Mouse (Mus musculus) left cerebral cortex, postnatal 25 days (tissue): Measurements from ENCODE around the gene Zfp940. TPM values are rescaled to one million over a fixed set of nuclear protein-coding genes. Genes with fewer than 3 reads are reported as not detected.
"Not testable (repeated sequence)": the region's sequence is repeated elsewhere in the genome, so short reads cannot be mapped to it uniquely, and the experiment has no call there.

Experiments used
- DNase-seq, 2 experiments: peaks; one replicate each; pipeline ENCODE4 v3.0.0; 2022; ENCODE audit warnings: low spot score in 2 of 2, mixed read lengths in 1 of 2
- intact Hi-C: fragments of 180-260 bp; cut with DNase I; formaldehyde crosslinking; loops from one replicate; pipeline ENCODE4 v1.15.1; 2025
- total RNA-seq, 2 experiments: library from RNA; stranded (reverse); gene quantifications; 2 replicates each; pipeline ENCODE4 v1.2.3; 2021

Gene Zfp940
- total RNA-seq: 10 to 100 TPM; 18.6 to 25.6 TPM

DNA sequence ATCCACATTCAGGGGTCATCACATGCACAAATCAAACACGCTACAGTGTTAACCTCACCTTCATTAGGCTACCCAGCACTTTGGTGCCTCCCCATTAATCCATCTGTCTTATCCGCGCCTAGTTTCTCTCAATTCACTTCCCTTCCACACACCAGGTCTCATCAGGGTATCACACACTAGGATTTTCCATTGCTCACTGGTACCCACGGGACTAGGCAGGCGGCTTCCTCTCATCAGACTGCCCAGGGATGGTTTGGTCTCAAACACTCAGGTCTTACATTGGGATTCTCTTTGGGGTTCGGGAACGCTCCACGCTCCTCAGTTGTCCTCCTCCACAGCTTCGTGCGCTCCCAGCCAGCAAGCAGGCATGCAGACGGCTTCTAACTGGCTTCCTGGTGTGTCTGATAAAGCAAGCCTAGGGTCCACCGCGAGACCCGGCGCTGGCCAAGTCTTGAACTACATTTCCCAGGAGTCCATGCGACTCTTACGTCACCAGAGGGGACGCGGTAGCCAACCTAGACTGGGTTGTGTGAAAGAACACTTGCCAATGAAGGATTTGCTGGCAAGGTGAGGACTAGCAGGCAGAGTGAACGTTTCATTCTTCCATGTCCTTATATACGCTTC, at the start of gene Zfp940:
TSS of gene Zfp940 (minus strand) at position 451 of the 624 bp plus-strand sequence.
- intact Hi-C loops: no loop called here
- peak; percentile 90 to 96 for DNase-seq

DNA sequence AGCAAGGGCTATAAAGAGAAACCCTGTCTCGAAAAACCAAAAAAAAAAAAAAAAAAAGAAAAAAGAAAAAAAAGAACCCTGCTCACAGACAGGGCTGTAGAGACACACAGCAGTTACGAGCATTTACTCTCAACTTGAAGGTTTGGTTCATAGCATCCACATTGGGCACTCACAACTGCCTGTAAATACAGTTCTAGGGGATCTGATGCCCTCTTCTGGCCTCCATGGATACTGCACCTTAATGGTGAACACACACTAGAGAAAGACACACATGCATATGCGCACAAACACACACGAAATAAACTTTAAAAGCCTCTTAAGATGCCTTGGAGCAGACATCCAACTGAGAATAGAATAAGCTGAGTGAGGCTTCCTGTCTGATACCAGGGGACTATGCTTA, 44.9 kb upstream of the Zfp940 start:
- intact Hi-C loops: no loop called here
- no peak for DNase-seq

DNA sequence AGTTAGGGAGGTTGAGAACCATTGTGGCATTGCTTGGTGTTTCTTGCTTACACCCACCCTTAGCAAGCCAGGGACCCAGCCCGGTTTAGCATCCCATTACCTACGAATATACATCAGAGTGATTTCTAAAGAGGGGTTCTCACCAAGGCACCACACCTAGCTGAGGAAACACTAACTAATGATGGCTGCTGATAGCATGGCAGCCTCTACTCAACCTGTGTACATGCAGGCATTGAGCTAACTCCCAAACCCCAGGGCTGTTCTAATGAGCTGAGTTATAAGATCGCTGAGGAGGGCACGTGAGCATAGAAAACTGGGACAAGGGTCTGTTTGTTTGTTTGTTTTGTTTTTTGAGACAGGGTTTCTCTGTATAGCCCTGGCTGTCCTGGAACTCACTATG, 39.3 kb upstream of the Zfp940 start:
- DNase-seq: no peak
- intact Hi-C loops: no loop called here

DNA sequence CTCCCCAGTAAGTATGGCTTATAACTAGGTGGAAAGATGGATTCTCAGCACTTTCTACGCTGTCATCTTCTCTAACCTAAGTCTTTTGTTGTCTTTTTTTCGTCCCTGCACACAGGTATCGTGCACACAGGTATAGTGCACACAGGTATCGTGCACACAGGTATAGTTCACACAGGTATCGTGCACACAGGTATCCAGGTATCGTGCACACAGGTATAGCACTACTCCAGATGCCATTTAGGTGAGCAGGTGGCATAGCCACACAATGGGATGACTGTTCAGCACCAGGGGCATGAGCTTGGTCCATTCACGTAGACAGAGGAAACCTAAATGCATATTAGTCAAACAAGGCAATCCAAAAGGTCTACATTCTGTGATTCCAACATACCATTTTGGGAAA, 37.0 kb upstream of the Zfp940 start:
- intact Hi-C loops: no loop called here
- DNase-seq: no peak

DNA sequence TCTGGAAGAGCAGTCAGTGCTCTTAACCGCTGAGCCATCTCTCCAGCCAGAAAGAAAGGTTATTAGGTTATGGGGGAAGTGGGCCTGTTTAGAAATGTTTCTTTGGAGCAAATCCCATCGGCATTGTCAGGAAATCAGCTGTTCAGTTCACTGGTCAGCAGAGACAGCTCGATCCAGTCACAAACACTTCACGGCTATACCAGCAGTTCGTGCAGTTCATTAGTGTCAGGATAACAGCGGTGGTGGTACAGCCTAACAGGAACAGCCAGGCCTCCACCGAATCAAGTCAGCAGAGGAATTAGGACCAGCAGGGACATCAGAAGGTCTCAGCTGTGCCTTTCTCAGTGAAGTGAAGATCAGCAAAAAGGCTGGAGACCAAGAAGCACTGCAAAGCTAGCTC, 27.4 kb upstream of the Zfp940 start:
- no peak for DNase-seq
- intact Hi-C loops: no loop called here

DNA sequence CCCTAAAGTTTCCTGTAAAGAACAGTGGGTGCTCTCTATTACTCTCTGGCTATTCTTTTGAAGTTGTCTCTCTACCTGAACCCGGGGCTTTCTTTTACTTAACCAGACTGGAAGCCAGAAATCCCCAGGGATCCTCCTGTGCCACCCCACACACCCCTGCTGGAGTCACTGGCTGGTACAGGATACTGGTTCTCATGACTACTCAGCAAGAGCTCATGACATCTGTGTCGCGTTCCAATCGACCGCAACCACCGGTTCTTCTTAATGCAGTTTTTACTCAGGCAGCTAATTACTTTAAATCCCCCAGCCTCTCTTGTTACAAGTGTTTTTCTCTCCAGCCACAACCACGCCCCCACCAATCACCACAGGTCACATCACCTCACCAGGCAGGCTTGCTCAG, 26.6 kb upstream of the Zfp940 start:
- intact Hi-C loops: no loop called here
- no peak for DNase-seq

DNA sequence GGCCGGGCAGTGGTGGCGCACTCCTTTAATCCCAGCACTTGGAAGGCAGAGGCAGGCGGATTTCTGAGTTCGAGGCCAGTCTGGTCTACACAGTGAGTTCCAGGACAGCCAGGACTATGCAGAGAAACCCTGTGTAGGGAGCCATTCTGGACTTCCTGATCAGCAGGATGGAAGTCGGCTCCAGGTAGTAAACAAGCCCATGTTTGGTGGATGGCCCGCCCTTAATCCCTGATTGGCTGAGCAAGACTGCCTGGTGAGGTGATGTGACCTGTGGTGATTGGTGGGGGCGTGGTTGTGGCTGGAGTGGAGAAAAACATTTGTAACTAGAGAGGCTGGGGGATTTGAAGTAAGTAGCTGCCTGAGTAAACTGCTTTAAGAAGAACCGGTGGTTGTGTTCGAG, 24.1 kb upstream of the Zfp940 start:
- intact Hi-C loops, DNase-seq: not testable (repeated sequence)

DNA sequence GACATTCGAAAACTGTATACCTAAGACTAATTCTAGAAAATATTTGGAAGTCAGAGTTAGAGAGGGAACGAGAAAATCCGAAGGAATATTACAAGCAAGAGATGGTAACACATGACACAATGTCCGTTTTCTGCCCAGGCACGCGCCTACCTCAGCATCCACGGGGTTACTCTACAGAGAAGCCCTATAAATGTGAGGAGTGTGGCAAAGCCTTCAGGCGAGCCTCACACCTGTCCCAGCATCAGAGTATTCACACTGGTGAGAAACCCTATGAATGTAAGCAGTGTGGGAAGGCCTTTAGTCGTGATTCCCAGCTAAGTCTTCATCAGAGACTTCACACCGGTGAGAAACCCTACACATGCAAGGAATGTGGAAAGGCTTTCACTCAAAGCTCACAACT, 20.8 kb upstream of the Zfp940 start:
- DNase-seq: no peak
- intact Hi-C loops: no loop called here

DNA sequence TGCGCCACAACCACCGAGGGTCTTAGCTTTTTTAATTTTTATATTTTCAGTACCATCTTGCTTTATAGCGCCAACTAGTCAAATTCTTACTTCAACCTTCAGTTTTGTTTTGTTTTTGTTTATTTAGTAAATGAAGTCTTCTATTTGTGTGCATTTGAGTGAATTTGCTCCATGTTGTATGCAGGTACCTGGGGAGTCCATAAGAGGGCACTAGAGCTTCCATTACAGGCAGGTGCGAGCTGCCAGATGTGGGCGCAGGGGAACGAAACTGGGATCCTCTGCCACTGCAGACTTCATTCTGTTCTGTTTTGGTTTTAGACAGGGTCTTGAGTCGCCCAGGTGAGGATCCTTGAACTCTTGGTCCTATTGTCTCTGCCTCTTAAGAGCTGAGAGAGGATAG, 8.2 kb upstream of the Zfp940 start:
- intact Hi-C loops: no loop called here
- no peak for DNase-seq

DNA sequence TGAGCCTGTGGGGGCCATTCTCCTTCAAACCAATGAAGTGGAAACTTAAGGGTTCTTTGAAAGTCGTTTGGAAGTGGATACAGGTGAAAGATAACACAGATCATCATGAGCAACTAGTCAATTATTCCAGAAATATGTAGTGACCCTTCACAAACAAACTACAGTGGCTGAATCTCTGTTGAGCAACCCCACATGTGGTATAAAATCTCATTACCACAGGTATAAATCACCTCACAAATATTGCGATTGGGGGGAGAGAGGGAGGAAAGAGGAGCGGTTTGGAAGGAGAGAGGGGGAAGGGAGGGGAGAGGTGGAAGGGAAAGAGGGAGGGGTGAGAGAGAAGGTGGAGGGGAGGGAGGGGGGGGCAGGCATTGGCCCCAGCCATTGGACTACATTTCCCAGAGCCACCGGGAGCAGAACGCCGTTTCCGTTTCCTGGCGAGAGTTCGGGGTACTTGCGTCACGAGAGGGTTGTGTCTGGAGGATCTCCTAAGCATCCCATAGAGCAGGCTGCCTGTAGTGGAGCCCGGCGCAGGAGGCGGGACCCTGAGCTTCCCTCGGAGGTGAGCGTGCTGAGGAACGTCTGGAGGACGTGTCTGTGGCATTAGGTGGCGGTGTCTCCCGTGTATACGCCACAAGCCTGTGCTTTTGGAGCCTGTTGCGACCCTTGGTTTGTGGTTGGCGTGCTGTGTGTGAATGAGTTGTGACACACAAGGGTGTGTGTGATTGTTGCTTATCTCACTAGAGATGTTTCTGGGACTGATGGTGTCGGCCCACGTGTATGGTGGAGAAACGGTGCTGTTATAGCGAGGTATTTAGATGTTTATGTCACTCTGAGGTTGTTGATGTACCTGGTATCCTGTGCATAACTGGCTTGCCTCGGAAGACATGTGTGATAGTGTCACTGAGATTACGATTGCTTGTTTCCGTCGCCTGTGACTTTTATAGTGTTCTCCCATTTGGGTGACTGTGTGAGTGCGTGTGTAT, 6.4 kb upstream of the Zfp940 start, which contains the start of gene Zfp420:
TSS of gene Zfp420 (plus strand) at position 448 of the 986 bp plus-strand sequence.
- intact Hi-C loops: loop anchor here (5.0 kb wide), 1 partner anchor 47 kb away; the partner anchor contains the start of genes Zfp27 and Zfp383
- peak; percentile 88 to 97 for DNase-seq

DNA sequence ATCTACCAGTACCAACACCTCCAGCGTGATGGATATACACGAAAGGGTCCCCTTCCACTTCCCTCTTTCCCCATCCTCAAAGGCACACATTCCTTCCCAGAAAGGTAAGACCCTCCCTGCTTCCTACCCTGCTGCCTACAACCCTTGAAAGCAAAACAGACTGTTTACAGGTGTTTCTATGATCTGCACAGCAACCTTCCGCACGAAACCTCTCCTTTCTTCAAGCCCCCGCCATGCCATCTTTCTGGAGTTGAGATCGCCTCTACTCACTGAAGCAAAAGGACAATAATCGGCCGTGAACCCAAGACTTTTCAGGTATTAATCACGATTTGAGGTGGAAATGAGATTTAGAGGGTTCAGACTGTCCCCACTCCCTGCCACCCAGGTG, 644 bp downstream of the Zfp940 start:
- no peak for DNase-seq
- intact Hi-C loops: no loop called here

DNA sequence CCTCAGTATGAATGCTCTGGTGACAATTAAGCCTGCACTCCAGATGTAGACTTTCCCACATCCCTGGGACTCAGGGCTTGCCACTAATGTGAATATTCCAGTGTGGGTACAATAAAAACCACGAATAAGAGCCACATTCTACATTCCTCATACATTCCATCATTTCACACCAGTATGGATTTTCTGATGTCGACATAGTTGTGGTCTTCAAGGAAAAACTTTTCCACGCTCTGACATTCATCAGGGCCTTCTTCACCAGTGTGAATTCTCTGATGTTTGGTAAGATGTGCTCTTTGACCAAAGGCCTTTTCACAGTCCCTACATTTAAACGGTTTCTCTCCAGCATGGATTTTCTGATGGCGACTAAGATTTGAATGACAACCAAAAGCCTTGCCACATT, 8.9 kb downstream of the Zfp940 start:
- intact Hi-C loops: no loop called here
- no peak for DNase-seq

DNA sequence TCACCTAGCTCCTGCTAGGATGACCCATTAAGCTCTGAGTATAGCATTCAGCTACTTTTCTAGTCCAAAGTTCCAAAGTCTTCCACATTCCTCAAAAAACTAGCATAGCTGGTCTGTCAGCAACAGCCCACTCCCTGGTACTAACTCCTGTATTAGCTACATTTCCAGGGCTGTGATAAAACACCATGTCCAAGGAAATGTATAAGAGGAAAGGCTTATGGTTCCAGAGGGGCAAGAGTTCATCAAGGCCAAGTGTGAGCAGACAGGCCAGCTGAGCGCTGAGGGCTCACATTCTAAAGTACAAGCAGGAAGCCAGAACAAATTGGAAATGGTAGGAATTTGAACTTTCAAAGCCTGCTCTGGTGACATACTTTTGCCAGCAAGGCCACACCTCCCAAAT, 11.4 kb downstream of the Zfp940 start:
- intact Hi-C loops: no loop called here
- DNase-seq: no peak

DNA sequence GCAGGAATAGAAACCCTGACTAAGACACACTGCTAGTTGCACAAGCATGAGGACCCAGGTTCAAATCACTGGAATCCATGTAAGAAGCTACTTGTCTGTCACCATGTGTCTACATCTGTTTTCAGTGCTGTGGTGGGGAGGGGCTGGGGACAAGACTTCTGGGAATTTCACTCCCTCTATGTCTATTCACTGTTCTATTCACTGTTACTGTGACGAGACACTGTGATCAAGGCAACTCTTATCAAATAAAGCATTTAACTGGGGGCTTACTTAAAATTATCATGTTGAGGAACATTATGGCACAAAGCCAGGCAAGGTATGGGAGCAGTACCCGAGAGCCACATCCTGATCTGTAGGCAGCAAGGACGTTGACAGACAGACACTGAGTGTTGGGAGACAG, 14.2 kb downstream of the Zfp940 start:
- no peak for DNase-seq
- intact Hi-C loops: no loop called here

DNA sequence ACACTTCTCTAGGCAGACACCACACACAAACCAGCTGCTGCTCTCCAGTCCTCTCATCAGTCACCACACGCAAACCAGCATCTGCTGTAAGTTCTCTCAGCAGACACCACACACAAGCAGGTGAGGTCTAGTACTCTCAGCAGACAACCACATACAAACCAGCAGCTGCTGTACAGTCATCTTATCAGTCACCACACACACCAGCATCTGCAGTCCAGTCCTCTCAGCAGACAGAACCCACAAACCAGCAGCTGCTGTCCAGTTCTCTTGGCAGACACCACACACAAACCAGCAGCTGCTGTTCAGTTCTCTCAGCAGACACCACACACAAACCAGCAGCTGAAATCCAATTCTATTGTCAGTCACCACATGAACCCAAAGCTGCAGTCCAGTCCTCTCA, 16.7 kb downstream of the Zfp940 start:
- DNase-seq: no peak
- intact Hi-C loops: no loop called here

DNA sequence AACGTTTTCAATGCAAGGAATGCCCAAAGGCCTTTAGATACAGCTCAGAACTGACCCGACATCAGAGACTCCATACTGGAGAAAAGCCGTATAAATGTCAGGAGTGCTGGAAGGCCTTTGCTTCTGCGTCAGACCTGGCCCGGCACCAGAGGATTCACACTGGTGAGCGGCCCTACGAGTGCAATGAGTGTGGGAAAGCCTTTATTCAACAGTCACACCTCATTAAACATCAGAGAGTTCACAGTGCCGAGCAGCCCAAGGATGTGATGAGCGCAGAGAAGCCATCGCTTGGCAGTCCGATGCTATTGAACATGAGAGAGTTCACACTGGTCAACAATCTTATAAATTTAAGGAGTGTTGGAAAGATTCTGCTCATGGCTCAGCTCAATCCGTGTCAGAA, 23.7 kb downstream of the Zfp940 start:
- intact Hi-C loops: no loop called here
- DNase-seq: no peak

DNA sequence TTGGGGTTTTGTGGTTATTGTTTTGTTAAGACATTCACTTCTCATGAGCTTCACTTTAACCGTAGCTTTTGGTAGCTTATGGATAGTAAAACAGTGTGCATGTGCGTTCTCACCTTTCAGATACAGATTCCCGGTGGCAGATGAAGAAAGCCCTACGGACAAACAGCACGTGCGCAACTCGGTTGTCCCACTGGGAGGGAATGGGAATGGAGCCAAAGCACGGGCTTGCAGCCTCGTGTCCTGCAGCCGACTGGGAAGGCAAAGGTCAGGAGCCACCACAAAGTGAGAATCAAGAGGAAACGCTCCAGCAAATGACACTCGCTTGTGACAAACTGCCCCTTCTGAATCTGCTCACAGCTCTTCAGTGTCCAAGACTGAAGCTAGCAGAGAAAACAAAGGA, 25.5 kb downstream of the Zfp940 start:
- intact Hi-C loops: no loop called here
- no peak for DNase-seq

DNA sequence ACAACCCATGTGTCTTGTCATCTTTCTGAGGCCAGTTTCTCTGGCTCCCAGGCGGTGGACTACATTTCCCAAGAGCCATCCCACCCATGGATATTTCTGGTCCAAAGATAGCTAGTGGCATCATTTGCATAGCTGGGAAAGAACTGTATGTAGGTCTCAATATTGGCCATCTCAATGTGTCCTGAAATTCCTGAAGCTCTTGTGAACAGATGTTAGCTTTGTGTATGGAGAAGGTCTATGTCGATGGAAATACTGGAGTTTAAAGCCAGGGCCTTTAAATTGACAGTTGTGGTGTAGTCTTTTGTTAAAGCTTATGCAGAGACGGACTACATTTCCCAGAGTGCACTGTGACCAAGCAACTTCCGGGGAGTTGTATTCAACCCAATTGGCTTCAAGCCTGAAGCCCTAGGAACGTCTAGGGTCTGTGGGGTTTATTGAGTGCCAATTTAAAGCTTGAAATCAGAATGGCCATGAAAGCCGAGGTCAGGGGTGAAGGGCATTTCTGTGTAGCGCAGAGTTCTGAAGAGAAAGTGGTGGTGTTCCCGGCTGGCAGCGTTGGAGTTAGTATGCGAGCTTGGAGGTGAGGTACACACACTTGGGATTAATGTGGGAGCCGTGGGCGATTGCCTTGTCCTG, 34.7 kb downstream of the Zfp940 start:
- peak; percentile 87 to 92 for DNase-seq
- intact Hi-C loops: loop anchor here (5.0 kb wide), 1 partner anchor 89 kb away; the partner anchor contains the start of genes Zfp27 and Zfp383

DNA sequence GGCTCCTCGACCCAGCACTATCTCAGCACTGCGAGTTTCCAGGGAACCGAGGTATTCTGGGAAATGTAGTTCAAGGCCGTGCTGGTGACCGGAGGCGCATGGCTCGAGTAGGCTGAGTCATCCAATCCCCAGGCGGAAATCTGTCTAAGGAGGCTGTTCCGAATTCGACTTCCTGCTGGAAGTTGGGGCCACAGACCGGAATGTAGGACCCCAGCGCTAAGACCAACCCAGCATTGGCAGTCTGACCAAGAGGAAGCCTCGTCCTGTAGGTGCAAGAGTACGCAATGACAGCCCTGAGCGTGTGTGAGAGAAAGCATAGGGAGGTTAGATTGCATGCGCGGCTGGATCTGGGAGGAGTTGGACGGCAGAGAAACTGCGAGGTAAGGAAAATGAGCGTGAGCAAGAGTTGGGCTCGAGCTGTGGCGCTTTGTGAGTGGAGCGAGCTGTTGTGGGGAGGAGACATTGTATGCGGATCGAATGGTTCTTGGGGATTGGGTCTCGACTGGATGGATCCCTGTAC, 37.5 kb downstream of the Zfp940 start, which contains the start of gene Zfp790:
TSS of gene Zfp790 (plus strand) at position 205 of the 520 bp plus-strand sequence.
- intact Hi-C loops: loop anchor here (1.0 to 5.0 kb wide), 3 partner anchors 31 to 91 kb away; partner anchors contain the start of genes Zfp27, Zfp383 and Zfp84
- DNase-seq: peak; percentile 90 to 97
